In the genomic region with DNA sequence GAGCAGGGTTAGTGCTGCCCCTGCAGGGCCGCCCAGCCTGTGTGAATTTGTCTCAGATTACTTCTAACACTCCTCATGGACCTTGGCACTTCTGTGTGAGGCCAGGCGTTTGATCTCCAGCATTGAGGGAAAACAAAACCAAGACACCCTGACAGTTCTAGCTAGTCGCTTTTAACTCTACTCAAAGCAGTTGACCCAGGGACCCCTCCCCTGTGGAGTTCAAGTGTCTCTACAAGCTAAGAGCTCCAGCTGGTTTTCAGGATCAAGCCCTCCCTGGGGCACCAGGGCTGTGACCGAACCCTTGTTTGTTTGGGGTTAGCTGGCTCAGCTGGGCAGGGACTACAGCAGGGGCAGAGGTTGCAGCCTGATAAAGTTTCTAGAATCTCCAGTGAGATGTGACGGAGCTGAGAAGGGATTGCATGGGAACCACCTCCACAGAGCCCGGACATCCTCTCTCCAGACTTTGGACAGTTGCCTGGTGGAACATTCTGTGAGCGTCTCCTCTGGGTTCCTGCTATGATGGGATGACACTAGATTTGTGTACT, we compare ENCODE assay signal across 11 mouse cellular contexts. TPM values are rescaled to one million over a fixed set of nuclear protein-coding genes. Genes with fewer than 3 reads are reported as not detected.
A peak's percentile ranks its signal among the peaks of the same experiment; 100 is the strongest.
DNase-seq lines count a peak whose midpoint lies in the region; ATAC-seq and TF ChIP-seq lines count a peak whose summit lies in the region.
"Had no signal": no experiment of that assay in that cellular context is flagged by ENCODE, and none has a peak within 500 bp of the region (broad histone marks: within the 10 kb centered on the region; RNA-seq: fewer than 3 reads in every experiment).

No protein-coding gene starts in this region.

- no peaks in the 10 kb centered on the region for H3K36me3 ChIP-seq in lung, embryonic 14.5 days (ENCODE audit: insufficient read depth)
- no peaks in the 10 kb centered on the region for H3K36me3 ChIP-seq in kidney, embryonic 15.5 days
- H3K36me3 ChIP-seq in stomach, embryonic 16.5 days (ENCODE audit: control insufficient read depth, insufficient read depth, low read length) = no peaks in the 10 kb centered on the region
- H3K36me3 ChIP-seq: limb, embryonic 13.5 days had no signal

- H3K27me3 ChIP-seq in lung, embryonic 14.5 days (ENCODE audit: insufficient read depth, low read length) = no peaks in the 10 kb centered on the region
- no peaks in the 10 kb centered on the region for H3K27me3 ChIP-seq in kidney, embryonic 15.5 days
- H3K27me3 ChIP-seq in stomach, embryonic 16.5 days (ENCODE audit: control insufficient read depth, insufficient read depth, low read length) = no peaks in the 10 kb centered on the region
- H3K27me3 ChIP-seq: limb, embryonic 13.5 days had no signal

- no peaks in the 10 kb centered on the region for H3K9me3 ChIP-seq in lung, embryonic 14.5 days (ENCODE audit: low read depth, low read length)
- no peaks in the 10 kb centered on the region for H3K9me3 ChIP-seq in kidney, embryonic 15.5 days (replicated peaks)
- no peaks in the 10 kb centered on the region for H3K9me3 ChIP-seq in stomach, embryonic 16.5 days (replicated peaks; ENCODE audit: control insufficient read depth, low read length)
- H3K9me3 ChIP-seq: limb, embryonic 13.5 days had no signal

- TF ChIP-seq POLR2A in lung, adult 2 months (IDR thresholded peaks at IDR 0.05; ENCODE audit: borderline replicate concordance, extremely low read depth, low read depth, low read length) = no peak

- H3K9ac ChIP-seq in lung, embryonic 14.5 days = no peak overlapping the region
- no peak overlapping the region for H3K9ac ChIP-seq in kidney, embryonic 15.5 days
- H3K9ac ChIP-seq in stomach, embryonic 16.5 days (ENCODE audit: low read length) = 0 out of 2 replicates have a peak overlapping the region, but pooled peaks have one; percentile 1
- H3K9ac ChIP-seq: limb, embryonic 13.5 days had no signal

- peaks cover 25% of the 10 kb centered on the region for H3K4me1 ChIP-seq in lung, embryonic 14.5 days (ENCODE audit: insufficient read depth)
- peaks cover 8% of the 10 kb centered on the region for H3K4me1 ChIP-seq in lung, adult 2 months (ENCODE audit: control insufficient read depth, insufficient read depth, low read length)
- peaks cover 69% of the 10 kb centered on the region for H3K4me1 ChIP-seq in kidney, embryonic 15.5 days
- peaks cover 43% of the 10 kb centered on the region for H3K4me1 ChIP-seq in stomach, embryonic 16.5 days (ENCODE audit: control insufficient read depth, insufficient read depth, low read length)

- no peak for ATAC-seq in cerebellum, adult (ENCODE audit: insufficient number of reproducible peaks, low FRiP score, low TSS enrichment)
- peak; percentile 29; the same call in 1 of the 2 replicates for ATAC-seq in lung, embryonic 14.5 days (ENCODE audit: insufficient read depth)
- ATAC-seq in kidney, embryonic 15.5 days (replicated peaks; ENCODE audit: low FRiP score) = peak; percentile 80
- ATAC-seq in stomach, embryonic 16.5 days (ENCODE audit: insufficient read depth, low FRiP score) = no peak

- peak overlapping the region; percentile 6; the same call in 1 of the 2 replicates for H3K27ac ChIP-seq in lung, embryonic 14.5 days (ENCODE audit: low read depth)
- peak overlapping the region; percentile 33; the same call in 1 of the 2 replicates for H3K27ac ChIP-seq in kidney, embryonic 15.5 days
- peak overlapping the region; percentile 53; the same call in 1 of the 2 replicates for H3K27ac ChIP-seq in stomach, embryonic 16.5 days (ENCODE audit: low read length)
- H3K27ac ChIP-seq: limb, embryonic 13.5 days had no signal

- no peak for TF ChIP-seq CTCF in lung, embryonic 14.5 days (IDR thresholded peaks at IDR 0.05; ENCODE audit: low read depth)
- no peak for TF ChIP-seq CTCF in lung, adult 2 months (IDR thresholded peaks at IDR 0.05; ENCODE audit: insufficient read depth, low read length)

- DNase-seq in cerebellum, adult 9-10 months = peak; percentile 67
- peak; percentile 54 for DNase-seq in lung, embryonic 14.5 days
- DNase-seq in lung, adult 2 months = no peak
- no peak for DNase-seq in layer of hippocampus, adult 8-10 months (ENCODE audit: low spot score in 2 of 2)
- no peak for DNase-seq in gastrocnemius, postnatal 4 days (ENCODE audit: low spot score in 2 of 2)
- DNase-seq: B cell, adult 2 months had no signal

- H3K4me3 ChIP-seq in lung, embryonic 14.5 days (ENCODE audit: low read depth, low read length) = no peak overlapping the region
- no peak overlapping the region for H3K4me3 ChIP-seq in lung, adult 2 months (replicated peaks; ENCODE audit: extremely low read depth, low read depth, low read length)
- H3K4me3 ChIP-seq in kidney, embryonic 15.5 days (replicated peaks) = no peak overlapping the region
- H3K4me3 ChIP-seq in stomach, embryonic 16.5 days (replicated peaks; ENCODE audit: low read length) = no peak overlapping the region
- H3K4me3 ChIP-seq: limb, embryonic 13.5 days; myocyte had no signal

- 27% methylated on average over 7 of the region's 7 CpGs for WGBS in lung, embryonic 14.5 days
- WGBS in lung, adult 2 months = 46% methylated on average over 7 of the region's 7 CpGs
- WGBS in kidney, embryonic 15.5 days = 27% methylated on average over 7 of the region's 7 CpGs
- WGBS in stomach, embryonic 16.5 days = 38% methylated on average over 7 of the region's 7 CpGs

- no peak overlapping the region for H3K4me2 ChIP-seq in lung, embryonic 14.5 days
- no peak overlapping the region for H3K4me2 ChIP-seq in kidney, embryonic 15.5 days
- H3K4me2 ChIP-seq in stomach, embryonic 16.5 days (ENCODE audit: low read depth, low read length) = no peak overlapping the region
- H3K4me2 ChIP-seq: limb, embryonic 13.5 days had no signal

RNA-seq across cellular contexts. Expression of gene Abtb1, which starts 49.6 kb away (rescaled TPM):
- polyA plus RNA-seq in lung, embryonic 14.5 days (2014; fragmentation: Nextera tagmentation; extraction: Ambion mirVana) = 29.5 and 34.7 TPM in 2 replicates
- polyA plus RNA-seq in lung, adult 2 months (2012; rRNA removed) = 80.0 and 90.8 TPM in 2 replicates
- 32.4 and 35.4 TPM in 2 replicates for polyA plus RNA-seq in kidney, embryonic 15.5 days (2015; fragmentation: Nextera tagmentation; extraction: Ambion mirVana)
- polyA plus RNA-seq in stomach, embryonic 16.5 days (2015; fragmentation: Nextera tagmentation; extraction: Ambion mirVana) = 31.2 and 36.1 TPM in 2 replicates
- total RNA-seq in layer of hippocampus, adult 8-10 months (2022) = 10 to 100 TPM; 31.1 to 38.6 (median 37.0) TPM
- 10 to 100 TPM; 18.8 to 20.1 TPM for total RNA-seq in gastrocnemius, postnatal 4 days (2021)

Comparison
In these comparisons a context has a peak if more than half of its experiments do, and no peak if none do; other contexts are left out.
1. DNase-seq: peak in cerebellum, adult 9-10 months (single experiment) and lung, embryonic 14.5 days (single experiment); none in lung, adult 2 months (single experiment), layer of hippocampus, adult 8-10 months (0 of 2) and gastrocnemius, postnatal 4 days (0 of 2).
2. ATAC-seq: peak in lung, embryonic 14.5 days (single experiment) and kidney, embryonic 15.5 days (single experiment); none in cerebellum, adult (single experiment) and stomach, embryonic 16.5 days (single experiment).
3. Peak in every context shown above with its lines, with median percentiles within 50 percentile points of each other: H3K27ac ChIP-seq.